Mouse (Mus musculus) heart, embryonic 14.5 days (tissue): ENCODE data around the gene Zc3h4. TPM values are rescaled to one million over a fixed set of nuclear protein-coding genes. Genes with fewer than 3 reads are reported as not detected.

Source experiments
- ATAC-seq: fragments of 200-750 bp; cut with Nextera tagmentation; 2 replicates; pipeline ENCODE4 v1.8.0; 2017; ENCODE audit warnings: low read depth, moderate TSS enrichment; ENCODE audit not compliant: insufficient number of reproducible peaks, insufficient read depth, low FRiP score
- H3K27ac ChIP-seq, 2 experiments: fragments of 200-500 bp in 1 of 2; fragments of 300-500 bp in 1 of 2; sonication (generic) in 1 of 2; replicated peaks in 1 of 2; 2 replicates each; pipeline ENCODE4 v1.5.1; 2012 to 2014; ENCODE audit warnings: low read depth in 2 of 2, low read length in 2 of 2, control low read depth in 1 of 2, mild to moderate bottlenecking in 1 of 2, mixed read lengths in 1 of 2; ENCODE audit not compliant: control insufficient read depth in 1 of 2, insufficient read depth in 1 of 2
- H3K27me3 ChIP-seq: fragments of 300-500 bp; sonication (generic); 2 replicates; pipeline ENCODE4 v1.6.1; 2014; ENCODE audit warnings: mild to moderate bottlenecking, low read length, control low read depth; ENCODE audit not compliant: control insufficient read depth, insufficient read depth
- H3K36me3 ChIP-seq: fragments of 300-500 bp; sonication (generic); 2 replicates; pipeline ENCODE4 v1.6.1; 2014; ENCODE audit warnings: mild to moderate bottlenecking, control low read depth, low read length, mixed read lengths; ENCODE audit not compliant: control insufficient read depth, insufficient read depth
- H3K4me1 ChIP-seq, 2 experiments: fragments of 200-500 bp in 1 of 2; fragments of 300-500 bp in 1 of 2; sonication (generic) in 1 of 2; 2 replicates each; pipeline ENCODE4 v1.6.1; 2012 to 2014; ENCODE audit warnings: low read length in 2 of 2, control low read depth in 1 of 2, mixed read lengths in 1 of 2; ENCODE audit not compliant: control insufficient read depth in 2 of 2, insufficient read depth in 2 of 2
- H3K4me2 ChIP-seq: fragments of 300-500 bp; sonication (generic); 2 replicates; pipeline ENCODE4 v1.6.1; 2014; ENCODE audit warnings: mild to moderate bottlenecking, low read length
- H3K4me3 ChIP-seq, 2 experiments: fragments of 200-500 bp in 1 of 2; fragments of 300-500 bp in 1 of 2; sonication (generic) in 1 of 2; 2 replicates each; pipeline ENCODE4 v1.5.1; 2012 to 2014; ENCODE audit warnings: low read length in 2 of 2, mild to moderate bottlenecking in 2 of 2, control low read depth in 1 of 2, low read depth in 1 of 2, moderate library complexity in 1 of 2; ENCODE audit not compliant: control insufficient read depth in 1 of 2, insufficient read depth in 1 of 2
- H3K9ac ChIP-seq: fragments of 300-500 bp; sonication (generic); 2 replicates; pipeline ENCODE4 v1.6.1; 2014; ENCODE audit warnings: mild to moderate bottlenecking, low read length
- H3K9me3 ChIP-seq: fragments of 300-500 bp; sonication (generic); 2 replicates; pipeline ENCODE4 v1.6.1; 2016; ENCODE audit warnings: low read length, control low read depth; ENCODE audit not compliant: control insufficient read depth
- WGBS: fragments of 180-500 bp; shearing (Covaris S2); extraction: QIAGEN DNeasy Blood & Tissue Kit; methylation state at CpG from one replicate; pipeline ENCODE4 v1.1.7; 2014; 5-methylcytosine and 5-hydroxymethylcytosine counted together
- polyA plus RNA-seq: library from polyadenylated mRNA; unstranded; fragments of >200 nt; fragmentation: Nextera tagmentation; extraction: Ambion mirVana; gene quantifications from 2 replicates; pipeline ENCODE4 v1.2.1, GENCODE M21; 2014

Gene Zc3h4
- polyA plus RNA-seq, 1 experiment from 2014 or later = 10.6 TPM

DNA sequence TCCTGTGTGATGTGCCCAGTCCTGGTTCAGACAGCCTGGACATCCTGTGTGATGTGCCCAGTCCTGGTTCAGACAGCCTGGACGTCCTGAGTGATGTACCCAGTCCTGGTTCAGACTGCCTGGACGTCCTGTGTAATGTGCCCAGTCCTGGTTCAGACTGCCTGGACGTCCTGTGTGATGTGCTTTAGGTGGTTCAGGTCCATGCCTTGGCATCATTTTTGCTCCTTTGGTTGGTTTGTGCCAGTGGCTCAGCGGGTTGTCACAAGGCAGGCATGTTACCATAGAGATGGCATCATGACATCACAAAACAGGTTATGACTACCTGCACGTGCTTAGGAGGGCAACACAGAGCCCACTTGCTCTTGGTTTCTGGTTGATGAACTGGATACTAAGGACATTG is 10.4 kb downstream of the Zc3h4 start:
- no peak overlapping the region for H3K27ac ChIP-seq
- peaks cover 4 to 18% of the 10 kb centered on the region in 2 experiments for H3K4me1 ChIP-seq
- no peak overlapping the region for H3K4me3 ChIP-seq
- no peak for ATAC-seq
- H3K27me3 ChIP-seq = no peaks in the 10 kb centered on the region
- H3K4me2 ChIP-seq = no peak overlapping the region
- H3K36me3 ChIP-seq = peaks cover 16% of the 10 kb centered on the region; the same call in 1 of the 2 replicates
- H3K9me3 ChIP-seq = no peaks in the 10 kb centered on the region
- H3K9ac ChIP-seq = no peak overlapping the region
- WGBS = 90% methylated on average over 5 of the region's 5 CpGs

DNA sequence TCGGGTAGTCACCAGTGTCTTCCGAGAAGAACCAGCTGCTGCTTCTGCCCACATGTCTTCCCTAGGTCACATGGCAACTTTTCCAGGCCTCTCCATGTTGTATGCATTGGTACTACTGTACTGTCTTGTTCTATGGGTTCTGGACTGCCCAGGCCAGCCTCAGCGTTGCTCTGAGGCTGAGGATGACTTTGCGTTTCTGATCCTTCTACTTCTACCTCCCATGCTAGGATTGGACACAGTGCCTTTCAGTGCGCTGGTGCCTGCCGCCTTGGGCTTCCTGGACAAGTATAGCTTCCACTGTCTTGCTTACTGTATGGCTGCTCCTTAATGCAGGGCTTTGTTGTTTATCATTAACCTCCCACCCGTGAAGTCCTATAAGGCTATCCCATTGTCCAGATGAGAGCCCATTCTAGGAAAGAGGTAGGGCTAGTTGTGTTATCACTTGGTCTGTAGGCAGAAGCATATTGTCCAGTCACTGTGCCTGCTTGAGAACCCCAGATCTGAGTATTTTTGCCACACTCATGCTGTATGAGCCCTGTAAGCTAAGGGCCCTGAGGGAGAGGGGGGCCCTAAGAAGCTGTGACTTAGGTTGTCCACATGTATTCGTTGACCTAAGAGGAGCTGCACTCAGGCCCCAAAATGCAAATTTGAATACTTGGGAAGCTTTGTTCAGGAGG is 11.6 kb downstream of the Zc3h4 start:
- Histone ChIP-seq H3K4me1 (peaks cover 3 to 21% of the 10 kb centered on the region in 2 experiments; a peak in 2 of 4 replicates), H3K27me3 (no peaks in the 10 kb centered on the region), H3K36me3 (peaks cover 27% of the 10 kb centered on the region), H3K27ac (0 out of 4 replicates have a peak overlapping the region, but pooled peaks of 1 of the 2 experiments have one; percentile 9), H3K9ac (no peak overlapping the region), H3K4me3 (no peak overlapping the region), H3K9me3 (no peaks in the 10 kb centered on the region), H3K4me2 (no peak overlapping the region)
- WGBS = 77% methylated on average over 8 of the region's 8 CpGs
- no peak; the same call in 1 of the 2 replicates for ATAC-seq

DNA sequence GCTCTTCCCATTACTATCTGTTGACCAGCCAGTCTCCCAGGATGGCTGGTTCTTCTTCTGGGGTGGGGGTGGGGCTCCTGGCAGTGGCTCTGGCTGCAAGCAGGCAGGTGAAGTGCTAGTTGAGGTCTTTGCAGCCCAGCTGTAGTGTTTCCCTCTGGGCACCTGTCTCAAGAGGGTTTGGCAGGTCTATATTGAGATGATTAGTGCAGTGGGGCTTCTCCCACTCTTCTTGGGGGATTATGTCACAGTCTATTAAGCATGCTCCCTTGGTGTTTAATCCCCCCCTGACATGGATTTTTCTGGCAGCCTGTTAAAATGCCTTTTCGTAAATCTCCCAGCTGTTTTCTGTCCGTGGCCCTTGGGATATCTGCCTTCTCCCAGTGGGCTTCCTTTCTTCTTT is 12.2 kb downstream of the Zc3h4 start:
- 78% methylated on average over 2 of the region's 2 CpGs for WGBS
- Histone ChIP-seq H3K9ac (no peak overlapping the region), H3K27ac (0 out of 4 replicates have a peak overlapping the region, but pooled peaks of 1 of the 2 experiments have one; percentile 9), H3K36me3 (peaks cover 33% of the 10 kb centered on the region), H3K27me3 (no peaks in the 10 kb centered on the region), H3K4me1 (peaks cover 3 to 23% of the 10 kb centered on the region in 2 experiments; a peak in 2 of 4 replicates), H3K4me3 (no peak overlapping the region), H3K4me2 (no peak overlapping the region), H3K9me3 (no peaks in the 10 kb centered on the region)
- ATAC-seq = no peak

DNA sequence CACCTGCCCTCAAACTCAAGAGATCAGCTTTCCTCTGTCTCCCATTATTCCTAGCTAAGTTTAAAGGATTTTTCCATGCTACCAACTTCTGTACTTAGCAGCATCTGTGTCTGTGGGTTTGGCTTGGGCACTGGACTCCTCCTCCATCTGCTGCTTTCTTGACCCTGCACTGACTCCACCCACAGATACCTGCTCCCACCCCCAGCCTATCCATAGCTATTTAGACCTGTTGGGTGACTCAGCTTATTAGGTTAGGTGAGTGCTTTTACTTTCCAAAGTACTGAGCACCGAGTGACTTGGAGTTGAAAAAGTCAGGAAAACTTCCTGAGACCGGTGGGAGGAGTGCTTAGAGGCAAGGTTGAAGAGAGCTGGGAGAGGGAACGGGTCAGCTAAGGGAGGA is 14.7 kb downstream of the Zc3h4 start:
- H3K4me2 ChIP-seq = no peak overlapping the region
- H3K9ac ChIP-seq = no peak overlapping the region
- H3K4me3 ChIP-seq = no peak overlapping the region
- H3K27ac ChIP-seq = no peak overlapping the region
- H3K36me3 ChIP-seq = peaks cover 57% of the 10 kb centered on the region
- no peaks in the 10 kb centered on the region for H3K9me3 ChIP-seq
- H3K4me1 ChIP-seq = peaks cover 3 to 23% of the 10 kb centered on the region in 2 experiments; a peak in 2 of 4 replicates
- ATAC-seq = no peak
- WGBS = 81% methylated on average over 3 of the region's 3 CpGs
- no peaks in the 10 kb centered on the region for H3K27me3 ChIP-seq

DNA sequence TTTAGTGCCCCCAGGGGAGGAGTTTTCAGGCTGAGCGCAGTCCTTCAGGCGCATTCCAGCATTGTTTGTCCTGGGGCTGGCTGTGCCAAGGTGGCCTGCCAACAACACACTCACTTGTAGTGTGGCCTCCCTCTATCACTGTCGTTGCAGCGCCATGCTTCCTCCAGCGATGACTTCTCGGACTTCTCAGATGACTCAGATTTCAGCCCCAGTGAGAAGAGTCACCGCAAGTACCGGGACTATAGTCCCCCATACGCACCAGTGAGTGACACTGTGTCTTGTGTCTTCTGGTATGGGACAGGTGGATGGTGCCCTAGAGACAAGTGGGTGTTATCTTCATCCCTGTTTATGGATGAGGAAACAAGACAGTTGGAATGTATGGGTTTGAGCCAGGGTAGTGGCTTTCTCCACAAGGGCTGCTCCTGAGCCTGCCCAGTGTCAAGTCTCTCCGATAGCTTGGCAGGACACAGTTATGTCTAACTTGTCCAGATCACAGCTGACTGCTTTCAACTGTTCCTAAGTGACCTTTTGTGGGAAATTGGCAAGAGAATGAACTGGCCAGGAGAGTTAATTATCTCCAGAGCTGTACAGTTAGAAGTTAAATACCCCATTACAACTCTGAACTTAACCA is 16.5 kb downstream of the Zc3h4 start:
- no peak overlapping the region for H3K4me3 ChIP-seq
- ATAC-seq = 0 out of 2 replicates have a peak, but pooled peaks have one; percentile 45
- no peaks in the 10 kb centered on the region for H3K9me3 ChIP-seq
- 47% methylated on average over 10 of the region's 10 CpGs for WGBS
- peaks cover 70% of the 10 kb centered on the region for H3K36me3 ChIP-seq
- peak overlapping the region; percentile 48 to 64 for H3K27ac ChIP-seq
- H3K9ac ChIP-seq = peak overlapping the region; percentile 16; the same call in 1 of the 2 replicates
- no peak overlapping the region for H3K4me2 ChIP-seq
- H3K27me3 ChIP-seq = no peaks in the 10 kb centered on the region
- H3K4me1 ChIP-seq = peaks cover 3 to 23% of the 10 kb centered on the region in 2 experiments; a peak in 2 of 4 replicates

DNA sequence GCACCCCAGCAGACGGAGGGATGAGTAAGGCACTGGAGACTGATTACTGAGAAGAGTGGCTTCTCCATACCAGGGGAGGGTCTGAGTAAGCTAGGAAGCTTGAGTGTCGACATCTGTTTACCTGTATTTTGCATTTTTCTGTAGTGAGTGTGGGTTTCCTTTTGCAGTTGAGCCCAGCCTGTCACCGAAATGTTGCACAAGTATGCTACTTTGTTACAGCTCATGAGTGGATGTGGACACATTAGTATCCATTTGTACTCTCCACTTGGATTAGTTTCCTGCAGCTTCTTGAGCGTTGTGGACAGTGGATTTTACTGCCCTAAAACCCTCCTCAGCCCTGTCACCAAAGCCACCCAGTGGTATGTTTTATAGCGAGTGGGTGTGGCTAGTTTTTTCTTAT is 18.0 kb downstream of the Zc3h4 start:
- WGBS = 90% methylated on average over 5 of the region's 5 CpGs
- no peak for ATAC-seq
- Histone ChIP-seq H3K27me3 (no peaks in the 10 kb centered on the region), H3K9me3 (no peaks in the 10 kb centered on the region), H3K9ac (no peak overlapping the region), H3K4me2 (no peak overlapping the region), H3K4me3 (no peak overlapping the region), H3K4me1 (peaks cover 3 to 14% of the 10 kb centered on the region in 2 experiments; a peak in 2 of 4 replicates), H3K36me3 (peaks cover 84% of the 10 kb centered on the region), H3K27ac (no peak overlapping the region)

DNA sequence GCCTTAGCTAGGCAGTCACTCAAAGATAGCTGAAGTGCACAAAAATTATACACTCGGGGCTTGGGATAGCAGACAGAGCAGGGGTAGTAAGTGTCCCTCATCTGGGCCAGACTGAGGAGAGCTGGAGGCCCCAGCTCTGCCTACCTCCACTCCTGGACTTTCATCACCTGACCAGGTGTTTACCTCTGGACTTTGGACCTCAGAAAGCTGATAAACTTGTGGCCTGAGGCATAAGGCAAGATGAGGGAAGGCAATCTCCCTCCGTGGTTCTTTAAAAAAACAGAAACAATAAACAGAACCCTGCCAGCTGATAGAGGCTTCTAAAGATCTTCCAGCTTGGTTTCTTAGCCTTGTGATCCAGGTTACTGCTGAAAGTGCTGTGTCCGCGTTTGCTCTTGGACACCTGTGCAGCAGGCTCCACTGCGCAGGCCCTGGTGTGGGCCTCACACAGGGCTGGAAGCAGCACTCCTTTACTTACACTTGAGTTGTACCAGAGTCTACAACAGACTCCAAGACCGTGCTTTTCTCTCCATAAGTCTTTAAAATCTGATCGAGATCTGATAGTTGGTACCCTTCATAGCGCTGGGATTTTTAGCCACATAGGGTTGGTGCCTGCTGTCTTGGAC is 19.9 kb downstream of the Zc3h4 start:
- Histone ChIP-seq H3K27me3 (no peaks in the 10 kb centered on the region), H3K9me3 (no peaks in the 10 kb centered on the region), H3K4me2 (no peak overlapping the region), H3K4me3 (no peak overlapping the region), H3K4me1 (peaks cover 3 to 14% of the 10 kb centered on the region in 2 experiments; a peak in 2 of 4 replicates), H3K36me3 (peaks cover 94% of the 10 kb centered on the region), H3K27ac (no peak overlapping the region), H3K9ac (no peak overlapping the region)
- WGBS = 92% methylated on average over 8 of the region's 8 CpGs
- no peak for ATAC-seq
